Comparison of ENCODE assay signal across 10 mouse cellular contexts in genomic region chr1:144367492-144367891, GRCm38 (mm10).
DNase-seq lines count a peak whose midpoint lies in the region; ATAC-seq and TF ChIP-seq lines count a peak whose summit lies in the region.
"Had no signal": no experiment of that assay in that cellular context is flagged by ENCODE, and none has a peak within 500 bp of the region (broad histone marks: within the 10 kb centered on the region; RNA-seq: fewer than 3 reads in every experiment).

No protein-coding gene starts in this region.

- WGBS in hindbrain, postnatal 0 days: 59% methylated on average over 3 of the region's 3 CpGs
- WGBS in hindbrain, embryonic 12.5 days: 89% methylated on average over 3 of the region's 3 CpGs
- 50% methylated on average over 3 of the region's 3 CpGs for WGBS in lung, postnatal 0 days

- no peak overlapping the region for H3K27ac ChIP-seq in hindbrain, postnatal 0 days
- no peak overlapping the region for H3K27ac ChIP-seq in hindbrain, embryonic 12.5 days
- H3K27ac ChIP-seq in lung, postnatal 0 days (ENCODE audit: low read length): no peak overlapping the region
- H3K27ac ChIP-seq: hindbrain, embryonic 10.5 days; macrophage had no signal

- TF ChIP-seq POLR2A in brain, embryonic 14.5 days (IDR thresholded peaks at IDR 0.05; ENCODE audit: borderline replicate concordance, extremely low read depth, insufficient read depth, insufficient read length, poor library complexity, severe bottlenecking): no peak

- H3K36me3 ChIP-seq in hindbrain, postnatal 0 days (ENCODE audit: insufficient read depth, low read length): no peaks in the 10 kb centered on the region
- H3K36me3 ChIP-seq in hindbrain, embryonic 12.5 days: no peaks in the 10 kb centered on the region
- H3K36me3 ChIP-seq in lung, postnatal 0 days (ENCODE audit: insufficient read depth, low read length): no peaks in the 10 kb centered on the region
- H3K36me3 ChIP-seq: hindbrain, embryonic 10.5 days had no signal

- no peak for TF ChIP-seq CTCF in hindbrain, postnatal 0 days (IDR thresholded peaks at IDR 0.05; ENCODE audit: low read depth)
- TF ChIP-seq CTCF in brain, embryonic 14.5 days (IDR thresholded peaks at IDR 0.05; ENCODE audit: borderline replicate concordance, extremely low read depth, insufficient read depth, insufficient read length): no peak
- no peak for TF ChIP-seq CTCF in lung, postnatal 0 days (IDR thresholded peaks at IDR 0.05)

- H3K4me2 ChIP-seq in hindbrain, postnatal 0 days (ENCODE audit: low read depth, low read length): no peak overlapping the region
- H3K4me2 ChIP-seq in hindbrain, embryonic 12.5 days (replicated peaks): no peak overlapping the region
- no peak overlapping the region for H3K4me2 ChIP-seq in lung, postnatal 0 days (replicated peaks; ENCODE audit: low read depth, low read length)

- no peak for TF ChIP-seq EP300 in lung, postnatal 0 days (IDR thresholded peaks at IDR 0.05)

- no peak overlapping the region for H3K9ac ChIP-seq in hindbrain, postnatal 0 days (replicated peaks; ENCODE audit: low read length)
- no peak overlapping the region for H3K9ac ChIP-seq in hindbrain, embryonic 12.5 days
- H3K9ac ChIP-seq in lung, postnatal 0 days (replicated peaks; ENCODE audit: low read depth): no peak overlapping the region

- no peaks in the 10 kb centered on the region for H3K27me3 ChIP-seq in hindbrain, postnatal 0 days (ENCODE audit: insufficient read depth, low read length)
- no peaks in the 10 kb centered on the region for H3K27me3 ChIP-seq in hindbrain, embryonic 12.5 days
- no peaks in the 10 kb centered on the region for H3K27me3 ChIP-seq in lung, postnatal 0 days (replicated peaks; ENCODE audit: insufficient read depth, low read length)

- ATAC-seq in hindbrain, postnatal 0 days: no peak
- ATAC-seq in hindbrain, embryonic 12.5 days (ENCODE audit: low FRiP score): no peak
- no peak; the same call in 1 of the 2 replicates for ATAC-seq in lung, postnatal 0 days

- H3K9me3 ChIP-seq in hindbrain, postnatal 0 days (ENCODE audit: low read length): no peaks in the 10 kb centered on the region
- H3K9me3 ChIP-seq in hindbrain, embryonic 12.5 days (replicated peaks): no peaks in the 10 kb centered on the region
- H3K9me3 ChIP-seq in lung, postnatal 0 days (ENCODE audit: low read length): no peaks in the 10 kb centered on the region
- H3K9me3 ChIP-seq: hindbrain, embryonic 10.5 days had no signal

- no peak overlapping the region for H3K4me3 ChIP-seq in hindbrain, postnatal 0 days (ENCODE audit: low read length)
- no peak overlapping the region for H3K4me3 ChIP-seq in hindbrain, embryonic 12.5 days
- no peak overlapping the region for H3K4me3 ChIP-seq in lung, postnatal 0 days (ENCODE audit: low read depth, low read length)
- H3K4me3 ChIP-seq: hindbrain, embryonic 10.5 days had no signal

- peak; percentile 6 for DNase-seq in hindbrain, postnatal 0 days (ENCODE audit: low spot score)
- DNase-seq in brain, embryonic 14.5 days (ENCODE audit: low read depth): peak; percentile 76
- DNase-seq in heart, postnatal 4 days: peak; percentile 48
- peak; percentile 63 for DNase-seq in lung, postnatal 0 days (ENCODE audit: low spot score)
- no peak for DNase-seq in spleen, postnatal 10 days (ENCODE audit: low spot score in 2 of 2)
- DNase-seq in embryo, embryonic 10.5 days (ENCODE audit: low spot score): no peak
- DNase-seq in ovary, postnatal 10 days (ENCODE audit: low spot score): no peak

- H3K4me1 ChIP-seq in hindbrain, postnatal 0 days (ENCODE audit: insufficient read depth, low read length): no peaks in the 10 kb centered on the region
- H3K4me1 ChIP-seq in hindbrain, embryonic 12.5 days: no peaks in the 10 kb centered on the region
- H3K4me1 ChIP-seq in lung, postnatal 0 days (ENCODE audit: insufficient read depth, low read depth, low read length): no peaks in the 10 kb centered on the region
- H3K4me1 ChIP-seq: hindbrain, embryonic 10.5 days had no signal

Comparison
In these comparisons a context has a peak if more than half of its experiments do, and no peak if none do; other contexts are left out.
1. DNase-seq: peak in hindbrain, postnatal 0 days (single experiment), brain, embryonic 14.5 days (single experiment), heart, postnatal 4 days (single experiment) and lung, postnatal 0 days (single experiment); none in spleen, postnatal 10 days (0 of 2), embryo, embryonic 10.5 days (single experiment) and ovary, postnatal 10 days (single experiment).